Mouse (Mus musculus): ENCODE data around the gene Myo3a.

DNA sequence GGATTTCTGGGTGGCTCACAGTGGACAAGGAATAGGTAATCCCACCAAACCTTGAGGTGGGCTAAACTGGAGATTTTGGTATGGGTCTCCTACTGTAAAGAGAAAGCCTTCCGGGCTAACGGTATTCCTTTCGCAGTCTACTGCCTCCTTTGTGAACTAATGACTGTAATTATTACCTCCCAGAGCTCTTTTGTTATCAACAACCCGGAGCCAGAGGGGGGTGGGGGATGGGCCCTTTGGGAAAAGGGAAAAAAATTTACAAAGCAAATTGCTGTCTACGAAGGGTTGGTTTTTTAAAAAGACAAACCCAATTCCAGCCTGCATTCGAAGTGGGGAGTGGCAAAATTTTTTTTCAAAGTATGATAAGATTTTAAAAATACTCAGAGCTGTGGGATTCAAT is 392.7 kb downstream of the Myo3a start:
- no peak for TF ChIP-seq EP300 (IDR thresholded peaks at IDR 0.05; ENCODE audit: low read depth)
- TF ChIP-seq CTCF (IDR thresholded peaks at IDR 0.05; ENCODE audit: low read depth), result no peak

Data from heart, postnatal 0 days (tissue).